ENCODE assay signal across 8 mouse cellular contexts in genomic region chr11:21468465-21468864, GRCm38 (mm10).
DNase-seq lines count a peak whose midpoint lies in the region; ATAC-seq and TF ChIP-seq lines count a peak whose summit lies in the region.
"Had no signal": no experiment of that assay in that cellular context is flagged by ENCODE, and none has a peak within 500 bp of the region (broad histone marks: within the 10 kb centered on the region; RNA-seq: fewer than 3 reads in every experiment).

No protein-coding gene starts in this region.

- H3K27ac ChIP-seq in liver, postnatal 0 days (ENCODE audit: low read depth): no peak overlapping the region
- H3K27ac ChIP-seq in liver, embryonic 12.5 days: no peak overlapping the region

- H3K9ac ChIP-seq in liver, postnatal 0 days (replicated peaks): no peak overlapping the region
- H3K9ac ChIP-seq in liver, embryonic 12.5 days: no peak overlapping the region
- H3K9ac ChIP-seq: forebrain, postnatal 0 days had no signal

- no peaks in the 10 kb centered on the region for H3K27me3 ChIP-seq in liver, postnatal 0 days (ENCODE audit: insufficient read depth, low read length)
- H3K27me3 ChIP-seq in liver, embryonic 12.5 days (replicated peaks): no peaks in the 10 kb centered on the region

- TF ChIP-seq CTCF in liver, postnatal 0 days (IDR thresholded peaks at IDR 0.05; ENCODE audit: low read depth): peak; percentile 58

- no peaks in the 10 kb centered on the region for H3K36me3 ChIP-seq in liver, postnatal 0 days (replicated peaks; ENCODE audit: insufficient read depth, low read length)
- H3K36me3 ChIP-seq in liver, embryonic 12.5 days: no peaks in the 10 kb centered on the region

- no peaks in the 10 kb centered on the region for H3K9me3 ChIP-seq in liver, postnatal 0 days (ENCODE audit: low read length)
- no peaks in the 10 kb centered on the region for H3K9me3 ChIP-seq in liver, embryonic 12.5 days (replicated peaks)

- intact Hi-C loops in left cerebral cortex, postnatal 14 days (cut with DNase I): no loop called here

- no peak for TF ChIP-seq EP300 in liver, postnatal 0 days (IDR thresholded peaks at IDR 0.05; ENCODE audit: low read depth)

- no peak for ATAC-seq in liver, postnatal 0 days
- no peak for ATAC-seq in liver, embryonic 12.5 days
- ATAC-seq: forebrain, postnatal 0 days had no signal

- H3K4me2 ChIP-seq in liver, postnatal 0 days (ENCODE audit: low read depth, low read length): no peak overlapping the region
- H3K4me2 ChIP-seq in liver, embryonic 12.5 days: no peak overlapping the region

- no peak for DNase-seq in liver, postnatal 0 days
- DNase-seq in R1 (ENCODE audit: low read depth, low spot score): peak; percentile 47
- DNase-seq in kidney, postnatal 36 days: peak; percentile 18 to 35
- peak; percentile 40 for DNase-seq in thymus, postnatal 4 days
- no peak for DNase-seq in cerebellum, adult 9-10 months
- DNase-seq in left cerebral cortex, postnatal 14 days (ENCODE audit: low spot score in 2 of 2): no peak
- DNase-seq: forebrain, postnatal 0 days had no signal

- no peak overlapping the region for H3K4me3 ChIP-seq in liver, postnatal 0 days (ENCODE audit: low read depth, low read length)
- no peak overlapping the region for H3K4me3 ChIP-seq in liver, embryonic 12.5 days

- H3K4me1 ChIP-seq in liver, postnatal 0 days (ENCODE audit: insufficient read depth): no peaks in the 10 kb centered on the region
- H3K4me1 ChIP-seq in liver, embryonic 12.5 days: no peaks in the 10 kb centered on the region

Comparison
In these comparisons a context has a peak if more than half of its experiments do, and no peak if none do; other contexts are left out.
1. DNase-seq: peak in R1 (single experiment), kidney, postnatal 36 days (2 of 2) and thymus, postnatal 4 days (single experiment); none in liver, postnatal 0 days (single experiment), cerebellum, adult 9-10 months (single experiment) and left cerebral cortex, postnatal 14 days (0 of 2).